Mouse (Mus musculus): ENCODE measurements around the gene Pgrmc2.

GRCm38 (mm10) chr3:41082885-41083789, at the start of gene Pgrmc2:
- TF ChIP-seq CTCF (IDR thresholded peaks at IDR 0.05; ENCODE audit: low read depth) (peak; percentile 57), EP300 (IDR thresholded peaks at IDR 0.05; ENCODE audit: low read depth) (no peak)
